Comparison of ENCODE assay signal across 21 mouse cellular contexts in the genomic region with DNA sequence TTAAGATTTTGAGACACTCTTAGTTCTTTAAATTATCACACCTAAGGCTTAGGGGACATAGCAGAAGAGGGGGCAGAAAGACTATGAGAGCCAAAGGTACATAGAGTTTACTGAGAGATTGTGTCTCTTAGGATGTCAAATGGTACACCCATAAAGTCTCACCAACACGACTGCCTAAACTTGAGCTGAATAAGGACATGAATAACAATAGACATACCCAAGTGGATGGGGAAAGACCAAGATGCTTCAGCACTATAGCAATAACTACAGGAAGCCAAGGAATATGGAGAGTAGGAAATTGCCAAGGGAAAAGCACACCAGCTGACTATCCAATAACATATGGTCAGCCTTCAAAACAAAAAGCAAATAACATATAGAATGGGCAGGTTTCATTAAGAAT. TPM values are rescaled to one million over a fixed set of nuclear protein-coding genes. Genes with fewer than 3 reads are reported as not detected.
"Had no signal": no experiment of that assay in that cellular context is flagged by ENCODE, and none has a peak within 500 bp of the region (broad histone marks: within the 10 kb centered on the region; RNA-seq: fewer than 3 reads in every experiment).

No protein-coding gene starts in this region.

- H3K4me3 ChIP-seq: midbrain, embryonic 10.5 days; midbrain, embryonic 12.5 days; neural tube, embryonic 13.5 days; neural tube, embryonic 15.5 days; stomach, embryonic 15.5 days had no signal

- H3K27ac ChIP-seq: midbrain, embryonic 10.5 days; midbrain, embryonic 12.5 days; neural tube, embryonic 13.5 days; neural tube, embryonic 15.5 days; stomach, embryonic 15.5 days; stomach, postnatal 0 days had no signal

- H3K36me3 ChIP-seq: midbrain, embryonic 10.5 days; midbrain, embryonic 12.5 days; neural tube, embryonic 13.5 days; neural tube, embryonic 15.5 days; stomach, embryonic 15.5 days had no signal

- H3K9ac ChIP-seq: lung, embryonic 14.5 days; midbrain, embryonic 12.5 days; neural tube, embryonic 13.5 days; neural tube, embryonic 15.5 days; stomach, embryonic 15.5 days had no signal

- H3K9me3 ChIP-seq: midbrain, embryonic 10.5 days; midbrain, embryonic 12.5 days; neural tube, embryonic 13.5 days; neural tube, embryonic 15.5 days; stomach, embryonic 15.5 days had no signal

- H3K4me2 ChIP-seq: lung, embryonic 14.5 days; midbrain, embryonic 12.5 days; neural tube, embryonic 13.5 days; neural tube, embryonic 15.5 days; stomach, embryonic 15.5 days had no signal

- H3K4me1 ChIP-seq: midbrain, embryonic 10.5 days; midbrain, embryonic 12.5 days; neural tube, embryonic 13.5 days; neural tube, embryonic 15.5 days; stomach, embryonic 15.5 days had no signal

- H3K27me3 ChIP-seq: midbrain, embryonic 12.5 days; neural tube, embryonic 13.5 days; neural tube, embryonic 15.5 days; stomach, embryonic 15.5 days had no signal

- DNase-seq: lung, adult 18-20 months; lung, embryonic 14.5 days; lung, postnatal 10 days; lung, postnatal 4 days; midbrain, embryonic 14.5 days; retina, postnatal 1 day; right cerebral cortex, adult 18-20 months; right cerebral cortex, postnatal 14 days; thymus, adult 2 months; thymus, postnatal 4 days had no signal

RNA-seq across cellular contexts. Expression of gene Ctla4, which starts 22.9 kb away (rescaled TPM):
- total RNA-seq: megakaryocyte-erythroid progenitor cell, adult 5-6 weeks; midbrain, postnatal 0 days had no signal
- polyA plus RNA-seq: liver, embryonic 16.5 days; lung, embryonic 14.5 days; midbrain, embryonic 10.5 days; midbrain, embryonic 12.5 days; midbrain, embryonic 14.5 days; midbrain, postnatal 0 days; neural tube, embryonic 11.5 days; neural tube, embryonic 13.5 days; neural tube, embryonic 15.5 days; stomach, embryonic 15.5 days; stomach, postnatal 0 days; testis, adult 2 months had no signal
